Mouse (Mus musculus) right cerebral cortex, postnatal 36 days (tissue): Measurements from ENCODE around the gene Selenot.

ENCODE experiments used
- DNase-seq, 2 experiments: peaks; one replicate each; pipeline ENCODE4 v3.0.0; 2022; ENCODE audit warnings: low spot score in 2 of 2, mixed read lengths in 1 of 2

The Selenot gene

DNA sequence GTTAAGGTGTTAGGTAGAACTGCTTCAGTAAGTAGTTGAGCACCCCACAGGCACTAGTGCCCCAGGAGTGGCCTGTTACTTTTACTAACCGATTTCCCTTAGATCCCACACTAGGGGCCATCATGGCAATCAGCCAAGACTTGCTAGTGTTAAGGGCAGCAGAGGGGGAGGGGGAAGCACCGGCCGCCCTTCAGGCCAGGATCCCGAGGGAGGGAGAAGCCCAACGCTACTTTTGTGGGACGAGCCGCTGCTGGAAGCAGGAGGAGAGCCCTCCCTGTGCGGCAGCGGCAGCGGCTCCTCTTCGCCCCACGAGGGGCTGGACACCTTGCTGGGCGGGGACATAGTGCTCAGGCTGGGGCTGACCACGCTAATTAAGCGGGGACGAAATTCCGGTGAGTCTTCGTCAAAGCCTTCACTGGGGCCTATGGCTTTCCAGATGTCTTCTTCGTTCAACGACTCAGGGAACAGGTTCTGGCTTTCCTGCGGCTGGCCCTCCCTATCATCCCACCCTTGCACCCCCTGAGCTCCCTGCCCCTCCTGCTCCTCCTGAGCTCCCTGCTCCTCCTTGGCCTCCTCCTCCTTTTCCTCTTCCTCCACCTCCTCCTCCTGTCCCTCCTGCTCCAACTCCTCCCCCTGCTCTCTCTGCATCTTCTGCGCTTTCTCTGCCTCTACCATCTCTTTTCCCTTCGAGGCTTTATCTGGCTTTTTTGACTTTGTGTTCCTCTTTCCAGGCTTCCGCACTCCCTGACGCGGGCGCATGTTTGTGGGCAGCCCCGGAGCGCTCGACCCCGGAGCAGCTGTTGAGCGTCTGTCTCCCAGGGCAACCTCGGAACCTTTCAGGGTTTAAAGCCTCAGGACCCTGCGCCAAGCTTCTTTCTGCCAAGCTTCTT is 60.2 kb downstream of the Selenot start, which contains the start of gene Erich6:
Gene Erich6, minus strand, starts transcription at position 802 of the 890 bp plus-strand sequence.
- DNase-seq = peak in 1 of 2 experiments; percentile 6
